Mouse (Mus musculus) MN1 (cell line): ENCODE measurements around the gene Cdk20.
A peak's percentile ranks its signal among the peaks of the same experiment; 100 is the strongest.
"Not testable (repeated sequence)": the region's sequence is repeated elsewhere in the genome, so short reads cannot be mapped to it uniquely, and the experiment has no call there.

Experiments used
- DNase-seq: peaks from one replicate; pipeline ENCODE4 v3.0.0-alpha.2; 2016; ENCODE audit warnings: low spot score

Gene Cdk20

GRCm38 (mm10) chr13:64422607-64422957, 9.5 kb upstream of the Cdk20 start:
- DNase-seq: no peak

- no peak for DNase-seq
These were observed 7.8 kb upstream of the Cdk20 start for GRCm38 (mm10) chr13:64424347-64424746.

GRCm38 (mm10) chr13:64425280-64425679, 6.8 kb upstream of the Cdk20 start:
- DNase-seq: no peak

- no peak for DNase-seq
These were observed 2.8 kb upstream of the Cdk20 start for GRCm38 (mm10) chr13:64429328-64429727.

GRCm38 (mm10) chr13:64437801-64438200, 5.7 kb downstream of the Cdk20 start:
- no peak for DNase-seq

- DNase-seq: peak; percentile 66
These were observed 6.8 kb downstream of the Cdk20 start for GRCm38 (mm10) chr13:64438863-64439452.

- no peak for DNase-seq
These were observed 7.4 kb downstream of the Cdk20 start for GRCm38 (mm10) chr13:64439471-64439870.

- DNase-seq: no peak
These were observed 8.5 kb downstream of the Cdk20 start for GRCm38 (mm10) chr13:64440592-64440991.

GRCm38 (mm10) chr13:64443263-64443894, 11.3 kb downstream of the Cdk20 start:
- peak; percentile 61 for DNase-seq

- no peak for DNase-seq
These were observed 13.3 kb downstream of the Cdk20 start for GRCm38 (mm10) chr13:64445254-64445920.

- DNase-seq: peak; percentile 44
These were observed 15.8 kb downstream of the Cdk20 start for GRCm38 (mm10) chr13:64447947-64448346.

- no peak for DNase-seq
These were observed 16.6 kb downstream of the Cdk20 start for GRCm38 (mm10) chr13:64448729-64449128.

- no peak for DNase-seq
These were observed 18.1 kb downstream of the Cdk20 start for GRCm38 (mm10) chr13:64450001-64450794.

- not testable (repeated sequence) for DNase-seq
These were observed 25.3 kb downstream of the Cdk20 start for GRCm38 (mm10) chr13:64457225-64457978.

GRCm38 (mm10) chr13:64458181-64458580, 26.1 kb downstream of the Cdk20 start:
- no peak for DNase-seq

- DNase-seq: no peak
These were observed 30.5 kb downstream of the Cdk20 start for GRCm38 (mm10) chr13:64462581-64462980.

GRCm38 (mm10) chr13:64465166-64465565, 33.1 kb downstream of the Cdk20 start:
- no peak for DNase-seq

GRCm38 (mm10) chr13:64467886-64468285, 35.8 kb downstream of the Cdk20 start:
- no peak for DNase-seq

- DNase-seq: no peak
These were observed 45.9 kb downstream of the Cdk20 start for GRCm38 (mm10) chr13:64477968-64478367.

- no peak for DNase-seq
These were observed 47.8 kb downstream of the Cdk20 start for GRCm38 (mm10) chr13:64479960-64480359.

- DNase-seq: no peak
These were observed 57.8 kb downstream of the Cdk20 start for GRCm38 (mm10) chr13:64489886-64490285.
